Mouse (Mus musculus) limb, embryonic 14.5 days (tissue): ENCODE measurements around the gene Bcl10. TPM values are rescaled to one million over a fixed set of nuclear protein-coding genes. Genes with fewer than 3 reads are reported as not detected.
"Not testable (repeated sequence)": the region's sequence is repeated elsewhere in the genome, so short reads cannot be mapped to it uniquely, and the experiment has no call there.

Experiments used
- ATAC-seq: fragments of 200-750 bp; cut with Nextera tagmentation; 2 replicates; pipeline ENCODE4 v1.8.0; 2017; ENCODE audit warnings: low read depth, moderate number of reproducible peaks, moderate TSS enrichment; ENCODE audit not compliant: low FRiP score
- DNase-seq: peaks from one replicate; pipeline ENCODE4 v3.0.0-alpha.2; 2015; ENCODE audit warnings: low spot score
- H3K27ac ChIP-seq: fragments of 300-500 bp; sonication (generic); replicated peaks from 2 replicates; pipeline ENCODE4 v1.5.1; 2014; ENCODE audit warnings: low read depth, mild to moderate bottlenecking, low read length, moderate library complexity, mixed read lengths
- H3K27me3 ChIP-seq: fragments of 300-500 bp; sonication (generic); 2 replicates; pipeline ENCODE4 v1.6.1; 2014; ENCODE audit warnings: low read length, mixed read lengths; ENCODE audit not compliant: control insufficient read depth, insufficient read depth
- H3K36me3 ChIP-seq: fragments of 300-500 bp; sonication (generic); 2 replicates; pipeline ENCODE4 v1.6.1; 2014; ENCODE audit warnings: mild to moderate bottlenecking, low read length, moderate library complexity, mixed read lengths; ENCODE audit not compliant: control insufficient read depth, insufficient read depth
- H3K4me1 ChIP-seq: fragments of 300-500 bp; sonication (generic); 2 replicates; pipeline ENCODE4 v1.6.1; 2014; ENCODE audit warnings: antibody characterized with exemption, low read length, mixed read lengths; ENCODE audit not compliant: control insufficient read depth, insufficient read depth
- H3K4me2 ChIP-seq: fragments of 300-500 bp; sonication (generic); replicated peaks from 2 replicates; pipeline ENCODE4 v1.6.1; 2014; ENCODE audit warnings: low read depth, mild to moderate bottlenecking, low read length, moderate library complexity; ENCODE audit not compliant: severe bottlenecking
- H3K4me3 ChIP-seq: fragments of 300-500 bp; sonication (generic); replicated peaks from 2 replicates; pipeline ENCODE4 v1.5.1; 2014; ENCODE audit warnings: low read length
- H3K9ac ChIP-seq: fragments of 300-500 bp; sonication (generic); 2 replicates; pipeline ENCODE4 v1.6.1; 2014; ENCODE audit warnings: mild to moderate bottlenecking, low read depth, low read length, moderate library complexity; ENCODE audit not compliant: severe bottlenecking
- H3K9me3 ChIP-seq: fragments of 300-500 bp; sonication (generic); 2 replicates; pipeline ENCODE4 v1.6.1; 2016; ENCODE audit warnings: low read length; ENCODE audit not compliant: control insufficient read depth
- POLR2A ChIP-seq: fragments of 200-500 bp; IDR thresholded peaks from 2 replicates; pipeline ENCODE4 v1.8.0; 2012; ENCODE audit warnings: inconsistent platforms, mild to moderate bottlenecking, moderate library complexity, borderline replicate concordance; ENCODE audit not compliant: insufficient read depth, insufficient read length; ENCODE audit errors: extremely low read depth
- WGBS: fragments of 180-500 bp; shearing (Covaris S2); extraction: QIAGEN DNeasy Blood & Tissue Kit; methylation state at CpG from one replicate; pipeline ENCODE4 v1.1.7; 2014; 5-methylcytosine and 5-hydroxymethylcytosine counted together
- polyA plus RNA-seq, 2 experiments: library from polyadenylated mRNA; depleted of rRNA in 1 of 2; stranded (reverse) in 1 of 2; unstranded in 1 of 2; fragments of >200 nt; fragmentation: Nextera tagmentation in 1 of 2; extraction: Ambion mirVana in 1 of 2; gene quantifications; 2 replicates each; pipeline versions ENCODE4 v1.2.1 to v1.2.3; 2012 to 2014

Bcl10 gene
- polyA plus RNA-seq, 2 experiments, result 25.5 to 52.9 TPM

GRCm38 (mm10) chr3:145913263-145913662 lies 9.3 kb upstream of the Bcl10 start:
- no peak overlapping the region for H3K4me3 ChIP-seq

GRCm38 (mm10) chr3:145913942-145914341 lies 8.7 kb upstream of the Bcl10 start:
- not testable (repeated sequence) for DNase-seq, H3K9ac ChIP-seq, H3K27me3 ChIP-seq, H3K27ac ChIP-seq, H3K4me1 ChIP-seq, H3K4me3 ChIP-seq, H3K36me3 ChIP-seq, H3K4me2 ChIP-seq, ATAC-seq, H3K9me3 ChIP-seq
- WGBS, result 77% methylated on average over 7 of the region's 7 CpGs

More at GRCm38 (mm10) chr3:145913263-145913662, 9.3 kb upstream of the Bcl10 start:
- no peak for ATAC-seq
- DNase-seq, result no peak
- no peaks in the 10 kb centered on the region for H3K4me1 ChIP-seq
- no peaks in the 10 kb centered on the region for H3K36me3 ChIP-seq
- H3K9ac ChIP-seq, result no peak overlapping the region
- H3K27ac ChIP-seq, result no peak overlapping the region
- H3K4me2 ChIP-seq, result no peak overlapping the region
- no peak for TF ChIP-seq POLR2A
- 78% methylated on average over 6 of the region's 6 CpGs for WGBS
- H3K27me3 ChIP-seq, result no peaks in the 10 kb centered on the region
- H3K9me3 ChIP-seq, result 0 out of 2 replicates have a peak, but pooled peaks cover 3% of the 10 kb centered on the region

- Histone ChIP-seq H3K27me3 (no peaks in the 10 kb centered on the region), H3K9ac (no peak overlapping the region), H3K36me3 (no peaks in the 10 kb centered on the region), H3K4me2 (no peak overlapping the region), H3K27ac (no peak overlapping the region), H3K4me1 (no peaks in the 10 kb centered on the region), H3K9me3 (0 out of 2 replicates have a peak, but pooled peaks cover 5% of the 10 kb centered on the region), H3K4me3 (no peak overlapping the region)
- ATAC-seq (no peak), DNase-seq (no peak)
- no peak for TF ChIP-seq POLR2A
- 93% methylated on average over 5 of the region's 5 CpGs for WGBS
Measured at GRCm38 (mm10) chr3:145916374-145916773, 6.2 kb upstream of the Bcl10 start.

- Histone ChIP-seq H3K27ac (no peak overlapping the region), H3K27me3 (no peaks in the 10 kb centered on the region), H3K4me2 (no peak overlapping the region), H3K4me3 (no peak overlapping the region), H3K4me1 (no peaks in the 10 kb centered on the region), H3K9me3 (0 out of 2 replicates have a peak, but pooled peaks cover 5% of the 10 kb centered on the region), H3K9ac (no peak overlapping the region), H3K36me3 (no peaks in the 10 kb centered on the region)
- no peak for TF ChIP-seq POLR2A
- 82% methylated on average over 4 of the region's 4 CpGs for WGBS
- ATAC-seq (no peak), DNase-seq (no peak)
Measured at GRCm38 (mm10) chr3:145916826-145917225, 5.8 kb upstream of the Bcl10 start.

DNA sequence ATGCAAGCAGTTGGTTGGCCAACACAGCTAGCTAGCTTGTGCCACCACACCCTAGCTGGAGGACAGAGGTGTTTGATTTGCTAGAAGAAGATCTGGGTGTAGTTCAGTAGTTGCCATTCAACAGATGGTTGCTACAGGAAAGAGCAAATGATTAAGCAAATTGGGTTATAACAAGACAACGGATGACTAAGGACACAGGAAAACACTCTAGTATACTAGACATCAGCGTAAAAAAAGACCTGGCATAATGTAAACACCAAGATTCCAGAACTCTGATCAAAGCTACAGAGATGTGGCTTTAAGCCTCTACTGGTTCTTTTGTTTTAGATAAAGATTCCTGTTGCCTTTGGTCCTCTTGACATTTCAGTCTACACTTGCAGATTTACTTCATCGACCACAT lies 367 bp downstream of the Bcl10 start:
- Histone ChIP-seq H3K4me2 (no peak overlapping the region), H3K27ac (no peak overlapping the region)
- no peak for ATAC-seq

More for the DNA sequence above, 367 bp downstream of the Bcl10 start:
- Histone ChIP-seq H3K9me3 (0 out of 2 replicates have a peak, but pooled peaks cover 5% of the 10 kb centered on the region), H3K4me1 (peaks cover 12% of the 10 kb centered on the region), H3K9ac (no peak overlapping the region), H3K27me3 (no peaks in the 10 kb centered on the region), H3K4me3 (no peak overlapping the region), H3K36me3 (peaks cover 2% of the 10 kb centered on the region; the same call in 1 of the 2 replicates)
- WGBS, result 61% methylated on average over 3 of the region's 3 CpGs
- TF ChIP-seq POLR2A, result no peak
- DNase-seq, result no peak
